Mouse (Mus musculus) cerebellum, adult 11-12 months (tissue): ENCODE data around the gene Pknox2.

Source experiments
- DNase-seq: peaks from one replicate; pipeline ENCODE4 v3.0.0; 2022

The Pknox2 gene

DNA sequence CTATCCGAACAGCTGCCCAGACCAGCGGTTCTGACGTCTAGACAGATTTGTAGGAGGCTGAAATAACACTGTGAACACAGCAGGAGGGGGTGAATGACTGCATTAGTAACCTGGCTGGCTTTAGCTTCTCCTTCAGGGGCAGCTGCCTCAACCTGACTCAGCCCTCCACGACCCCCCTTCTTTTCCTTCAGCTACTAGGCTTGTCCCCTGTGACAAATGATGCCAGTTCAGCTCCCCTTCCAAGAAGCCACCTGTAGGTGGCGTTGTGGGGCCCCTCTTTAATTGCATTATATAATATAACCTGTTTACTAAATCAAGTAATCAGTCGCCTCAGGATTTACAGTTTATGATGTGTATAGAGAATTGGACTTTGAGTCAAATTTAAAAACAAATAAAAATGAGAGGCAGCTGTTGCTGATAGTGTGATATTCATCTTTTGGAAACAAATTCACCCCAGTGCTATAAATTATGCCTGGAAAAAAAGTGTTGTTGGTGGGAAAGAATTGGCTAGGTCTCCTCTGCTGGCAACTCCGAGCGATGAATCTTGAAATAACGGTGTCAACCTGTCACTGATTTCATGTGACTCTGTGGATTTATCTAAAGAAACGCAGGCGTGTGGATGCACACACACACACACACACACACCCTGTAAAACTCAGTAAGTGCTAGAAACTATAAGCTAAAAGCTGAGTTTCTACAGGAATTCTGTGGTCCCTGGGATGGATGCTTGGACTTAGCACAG, 173.6 kb downstream of the Pknox2 start:
- DNase-seq: peak; percentile 67

- DNase-seq: no peak
These were observed 175.1 kb downstream of the Pknox2 start for GRCm38 (mm10) chr9:36972089-36972488.

DNA sequence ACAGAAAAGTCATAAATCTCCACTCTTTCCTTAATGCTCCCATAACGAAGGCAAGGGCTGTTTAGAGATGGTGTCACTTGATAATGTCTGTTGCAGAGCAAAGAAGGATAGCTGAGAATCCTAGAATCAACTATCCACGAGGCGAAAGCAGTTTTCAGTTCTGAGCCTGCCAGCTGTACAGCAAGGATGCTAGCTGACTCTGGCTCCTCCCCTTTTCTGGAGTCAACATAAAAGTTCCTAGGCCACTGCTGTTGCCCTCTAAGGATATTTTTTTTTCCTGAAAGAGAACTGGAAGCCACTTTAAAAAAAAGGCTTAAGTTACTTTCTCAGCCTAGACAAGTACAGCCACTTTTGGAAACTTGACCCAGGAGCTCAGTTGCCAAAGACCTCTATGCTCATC, 176.1 kb downstream of the Pknox2 start:
- no peak for DNase-seq

DNA sequence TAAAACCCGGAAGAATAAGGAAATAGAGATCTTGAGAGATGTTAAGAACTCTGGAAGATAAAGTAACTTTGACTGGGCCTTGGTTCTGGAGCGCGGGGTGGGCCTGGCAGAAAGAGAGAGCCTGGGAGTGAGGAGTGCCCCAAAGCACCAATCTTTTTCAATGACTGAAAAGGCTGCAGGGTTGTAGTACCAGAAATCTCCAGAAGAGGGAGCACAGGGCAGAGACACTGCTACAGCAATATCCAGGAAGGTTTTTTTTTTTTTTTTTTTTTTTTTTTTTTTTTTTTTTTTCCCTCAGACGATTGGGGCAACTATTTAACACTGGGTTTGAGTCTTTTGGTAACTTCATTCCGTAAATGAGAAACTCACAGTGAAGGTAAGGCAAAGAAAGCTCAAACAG, 176.6 kb downstream of the Pknox2 start:
- peak; percentile 74 for DNase-seq

DNA sequence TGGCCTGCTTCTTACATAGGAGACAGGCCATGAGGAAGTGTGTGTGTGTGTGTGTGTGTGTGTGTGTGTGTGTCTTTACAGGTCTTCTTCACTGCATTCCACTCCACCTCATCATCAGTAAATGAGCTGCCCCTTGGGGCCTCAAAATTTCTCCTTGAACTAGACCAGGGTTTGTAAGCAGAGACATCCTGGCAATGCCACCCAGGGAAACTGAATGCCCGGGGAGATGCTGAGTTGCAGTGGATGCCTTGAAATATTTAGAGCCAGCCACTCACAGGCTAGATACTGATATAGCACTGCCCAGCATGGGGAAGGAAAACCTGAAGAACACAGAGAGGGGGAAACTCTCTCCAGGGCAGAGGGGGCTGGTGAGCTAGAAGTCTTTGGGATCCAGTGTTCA, 178.1 kb downstream of the Pknox2 start:
- DNase-seq: no peak

GRCm38 (mm10) chr9:36968713-36969112, 178.5 kb downstream of the Pknox2 start:
- DNase-seq: no peak

GRCm38 (mm10) chr9:36968236-36968635, 179.0 kb downstream of the Pknox2 start:
- no peak for DNase-seq

GRCm38 (mm10) chr9:36965720-36966119, 181.5 kb downstream of the Pknox2 start:
- DNase-seq: no peak

GRCm38 (mm10) chr9:36964230-36964629, 183.0 kb downstream of the Pknox2 start:
- DNase-seq: no peak

GRCm38 (mm10) chr9:36963512-36963911, 183.7 kb downstream of the Pknox2 start:
- DNase-seq: no peak

DNA sequence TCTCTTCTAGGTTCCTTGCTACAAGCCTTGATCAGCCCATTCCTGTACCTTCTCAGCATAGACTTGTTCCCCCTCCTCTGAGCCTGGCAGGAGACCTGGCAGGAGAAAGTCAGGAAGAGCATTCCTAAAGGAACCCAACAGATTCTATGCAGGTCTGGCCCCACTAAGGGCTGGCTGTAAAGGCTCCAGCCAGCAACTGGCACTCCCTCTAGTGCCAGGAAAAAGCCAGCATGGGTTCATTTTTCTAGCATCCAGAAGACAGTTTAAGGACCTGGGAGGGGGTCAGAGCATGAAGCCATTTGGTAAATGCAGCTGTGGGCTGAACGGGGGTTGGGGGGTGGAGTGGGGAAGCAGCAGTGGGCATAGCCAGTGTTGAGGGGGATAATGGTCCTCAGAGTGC, 185.3 kb downstream of the Pknox2 start:
- DNase-seq: no peak

GRCm38 (mm10) chr9:36961153-36961552, 186.1 kb downstream of the Pknox2 start:
- DNase-seq: no peak

- DNase-seq: no peak
These were observed 196.1 kb downstream of the Pknox2 start for GRCm38 (mm10) chr9:36951133-36951484.

GRCm38 (mm10) chr9:36950271-36951132, 196.7 kb downstream of the Pknox2 start:
- no peak for DNase-seq

GRCm38 (mm10) chr9:36948181-36948580, 199.0 kb downstream of the Pknox2 start:
- no peak for DNase-seq

DNA sequence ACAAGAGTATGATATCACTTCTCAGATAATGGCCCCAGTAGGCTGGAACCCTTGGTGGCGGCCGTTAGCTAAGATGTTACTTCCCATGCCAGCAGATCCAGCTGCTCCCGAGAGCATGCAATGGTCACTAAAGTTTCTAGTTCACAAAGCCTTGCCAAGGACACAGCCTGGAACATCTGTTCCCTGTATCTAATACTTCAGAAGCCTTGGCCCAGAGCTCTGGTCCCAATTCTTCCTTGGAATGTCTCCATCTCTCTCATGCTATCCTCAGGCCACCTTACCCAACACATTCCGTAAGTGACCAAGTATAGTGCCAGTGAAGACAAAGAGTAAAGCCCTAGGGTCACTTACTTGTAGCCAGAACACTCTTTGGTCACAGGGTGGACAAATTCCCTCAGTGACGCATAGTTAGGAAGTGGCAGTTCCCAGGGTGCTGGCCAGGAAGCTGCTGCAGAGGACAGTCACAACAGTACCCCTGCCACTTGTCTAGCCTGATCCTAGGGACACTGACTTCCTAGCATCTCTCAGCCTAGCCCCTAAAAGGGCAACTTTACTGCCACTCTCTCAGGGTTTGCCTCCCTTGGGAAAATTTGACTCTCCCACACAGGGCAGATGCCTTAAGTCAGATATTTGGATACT, 200.0 kb downstream of the Pknox2 start:
- no peak for DNase-seq

- DNase-seq: peak; percentile 54
These were observed 202.4 kb downstream of the Pknox2 start for GRCm38 (mm10) chr9:36944843-36945242.

DNA sequence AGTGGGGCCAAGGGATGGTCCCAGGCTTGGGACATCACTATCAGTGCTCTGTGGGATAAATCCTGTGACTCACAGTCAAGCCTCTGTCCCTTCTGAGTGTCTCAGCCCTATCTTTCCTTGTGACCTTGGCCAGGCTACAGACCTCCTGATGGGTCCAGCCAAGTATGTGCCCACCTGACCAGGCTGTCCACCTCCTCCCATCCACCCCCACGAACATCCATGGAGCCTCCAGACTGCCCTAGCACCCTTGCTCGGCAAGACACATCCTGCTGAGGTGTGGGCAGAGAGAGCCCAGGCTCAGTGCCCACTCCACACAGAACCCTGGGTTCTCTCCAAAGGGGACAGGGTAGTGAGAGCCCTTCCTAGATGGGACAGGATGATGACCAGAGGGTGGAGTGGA, 204.6 kb downstream of the Pknox2 start:
- DNase-seq: peak; percentile 37

- no peak for DNase-seq
These were observed 205.1 kb downstream of the Pknox2 start for GRCm38 (mm10) chr9:36942131-36942530.

DNA sequence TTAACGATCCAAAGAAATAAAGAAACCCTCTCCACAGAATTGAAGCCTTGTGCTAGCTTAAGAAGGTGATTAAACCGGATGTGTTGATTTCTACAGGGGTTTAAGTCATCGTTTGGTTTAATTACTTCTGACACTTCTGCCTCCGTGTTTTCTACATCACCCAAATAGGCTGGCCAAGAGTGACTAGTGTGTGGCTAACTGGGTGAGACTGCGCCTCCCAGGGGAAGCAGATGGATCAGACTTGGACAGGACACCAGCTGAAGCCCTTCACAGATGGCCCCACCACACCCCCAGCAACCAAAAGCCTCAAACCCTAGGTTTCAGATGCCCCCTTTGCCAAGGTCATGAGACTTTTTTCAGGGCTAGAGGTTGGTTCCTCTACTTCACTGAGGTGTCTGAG, 205.6 kb downstream of the Pknox2 start:
- DNase-seq: no peak

DNA sequence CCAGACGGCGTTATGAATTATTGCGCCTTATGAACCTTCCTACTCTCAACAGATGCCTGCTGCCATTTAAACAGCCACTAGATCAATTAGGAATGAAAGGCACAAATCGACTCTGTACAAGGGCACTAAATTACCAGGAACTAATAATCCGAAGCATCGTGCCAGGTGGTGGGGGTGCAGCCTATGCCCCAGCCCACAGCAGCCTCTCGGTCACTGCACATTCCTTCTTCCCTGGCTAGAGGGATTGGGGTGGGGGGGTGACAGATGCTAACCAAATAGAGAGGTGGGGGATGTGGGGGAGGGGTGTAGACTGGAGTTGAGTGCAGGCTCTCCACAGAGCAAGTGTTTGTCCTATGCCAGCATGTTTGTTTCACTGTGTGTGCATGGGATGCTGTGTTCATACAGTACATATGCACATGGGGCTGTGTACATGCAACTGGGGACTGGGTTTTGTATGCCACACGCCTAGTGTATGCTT, 208.6 kb downstream of the Pknox2 start:
- no peak for DNase-seq

- peak; percentile 52 for DNase-seq
These were observed 213.3 kb downstream of the Pknox2 start for GRCm38 (mm10) chr9:36933813-36934493.
